ENCODE assay signal across 17 mouse cellular contexts in genomic region chr2:90970606-90971005, GRCm38 (mm10). TPM values are rescaled to one million over a fixed set of nuclear protein-coding genes. Genes with fewer than 3 reads are reported as not detected.
DNase-seq lines count a peak whose midpoint lies in the region; ATAC-seq lines count a peak whose summit lies in the region.
"Had no signal": no experiment of that assay in that cellular context is flagged by ENCODE, and none has a peak within 500 bp of the region (broad histone marks: within the 10 kb centered on the region; RNA-seq: fewer than 3 reads in every experiment).

No protein-coding gene starts in this region.

- ATAC-seq in heart, embryonic 12.5 days (ENCODE audit: insufficient number of reproducible peaks, low FRiP score), result no peak
- ATAC-seq: Patski had no signal

- H3K36me3 ChIP-seq in heart, embryonic 12.5 days, result peaks cover 10% of the 10 kb centered on the region; the same call in 1 of the 2 replicates

- intact Hi-C loops in heart, postnatal 14 days (cut with DNase I), result no loop called here

- no peaks in the 10 kb centered on the region for H3K9me3 ChIP-seq in heart, embryonic 12.5 days (replicated peaks)
- H3K9me3 ChIP-seq: hindbrain, embryonic 13.5 days; limb, embryonic 12.5 days had no signal

- H3K4me3 ChIP-seq in heart, embryonic 12.5 days, result no peak overlapping the region
- H3K4me3 ChIP-seq: erythroblast, embryonic 14.5 days; hindbrain, embryonic 13.5 days; limb, embryonic 12.5 days had no signal

- H3K9ac ChIP-seq in heart, embryonic 12.5 days, result no peak overlapping the region
- H3K9ac ChIP-seq: hindbrain, embryonic 13.5 days; limb, embryonic 12.5 days had no signal

- H3K4me1 ChIP-seq in heart, embryonic 12.5 days (replicated peaks), result peaks cover 32% of the 10 kb centered on the region
- H3K4me1 ChIP-seq: limb, embryonic 12.5 days had no signal

- no peaks in the 10 kb centered on the region for H3K27me3 ChIP-seq in heart, embryonic 12.5 days (replicated peaks)
- H3K27me3 ChIP-seq: CH12.LX; hindbrain, embryonic 13.5 days; limb, embryonic 12.5 days; Patski had no signal

- no peak for DNase-seq in heart, postnatal 14 days
- DNase-seq in layer of hippocampus, adult 9-11 months, result peak; percentile 68
- DNase-seq in layer of hippocampus, adult 9-10 months (ENCODE audit: low spot score), result no peak
- DNase-seq in cerebellum, adult 18-20 months, result peak; percentile 80 to 87
- peak; percentile 82 to 83 for DNase-seq in cerebellum, postnatal 25 days
- no peak for DNase-seq in thymus, postnatal 10 days (ENCODE audit: low spot score in 2 of 2)
- DNase-seq in embryo, embryonic 10.5 days (ENCODE audit: low spot score), result no peak
- DNase-seq: adrenal gland, postnatal 10 days; gastrocnemius, postnatal 14 days; lung, adult 18-20 months; spleen, adult 18-20 months had no signal

- peak overlapping the region; percentile 56 for H3K27ac ChIP-seq in heart, embryonic 12.5 days (ENCODE audit: poor library complexity, severe bottlenecking)
- H3K27ac ChIP-seq: hindbrain, embryonic 13.5 days; limb, embryonic 12.5 days had no signal

- no peak overlapping the region for H3K4me2 ChIP-seq in heart, embryonic 12.5 days
- H3K4me2 ChIP-seq: hindbrain, embryonic 13.5 days; limb, embryonic 12.5 days had no signal

RNA-seq across cellular contexts. Expression of gene Celf1, which starts 30.4 kb away (rescaled TPM):
- 136 and 141 TPM in 2 replicates for polyA plus RNA-seq in heart, embryonic 12.5 days (2016; fragmentation: Nextera tagmentation; extraction: Ambion mirVana)
- total RNA-seq in heart, postnatal 14 days (2021), result 10 to 100 TPM; 87.1 to 89.0 TPM

Comparison
In these comparisons a context has a peak if more than half of its experiments do, and no peak if none do; other contexts are left out.
1. DNase-seq: peak in layer of hippocampus, adult 9-11 months (single experiment), cerebellum, adult 18-20 months (2 of 2) and cerebellum, postnatal 25 days (2 of 2); none in heart, postnatal 14 days (0 of 2), layer of hippocampus, adult 9-10 months (single experiment), thymus, postnatal 10 days (0 of 2) and embryo, embryonic 10.5 days (single experiment).